In the genomic region with DNA sequence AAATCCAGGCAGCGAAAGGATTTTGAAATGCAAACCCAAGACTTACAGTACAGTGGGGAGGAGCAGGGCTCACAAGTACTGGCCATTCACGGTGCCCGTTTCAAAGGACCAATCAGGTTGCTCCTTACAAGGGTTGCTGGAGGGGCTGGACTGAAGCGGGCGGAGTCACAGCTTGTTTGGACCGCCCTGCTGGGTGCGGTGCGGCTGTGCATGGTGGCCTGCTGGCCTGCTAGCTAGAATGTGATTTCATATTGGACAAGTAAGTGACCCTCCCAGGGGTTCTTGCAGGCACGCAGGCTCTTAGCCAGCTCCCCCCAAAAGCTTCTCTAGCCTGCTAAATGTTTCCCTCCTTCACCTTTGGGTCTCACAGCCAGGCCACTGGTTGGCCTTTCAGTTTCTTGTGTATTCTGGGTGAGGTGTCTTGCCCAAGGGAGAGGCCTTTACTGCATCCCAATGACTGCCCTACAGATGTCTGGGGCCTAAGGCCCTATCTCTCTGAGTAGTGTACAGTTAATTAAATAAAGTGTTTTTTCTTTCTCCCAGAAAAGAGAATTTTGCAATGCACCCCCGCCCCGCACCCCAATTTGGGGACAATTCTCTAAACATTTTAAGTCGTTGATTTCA, we compare ENCODE assay signal across 8 mouse cellular contexts. TPM values are rescaled to one million over a fixed set of nuclear protein-coding genes. Genes with fewer than 3 reads are reported as not detected.
DNase-seq lines count a peak whose midpoint lies in the region; ATAC-seq and TF ChIP-seq lines count a peak whose summit lies in the region.

A gene (plus strand): TSS at position 175 of the 624 bp plus-strand sequence.

- peak within 1 kb of the TSS; percentile 58 for H3K9ac ChIP-seq in hindbrain, embryonic 11.5 days (ENCODE audit: low read depth, low read length)
- H3K9ac ChIP-seq in lung, embryonic 16.5 days (ENCODE audit: low read length): peak within 1 kb of the TSS; percentile 62

- 24% methylated on average over 12 of the region's 12 CpGs for WGBS in hindbrain, embryonic 11.5 days
- WGBS in lung, embryonic 16.5 days: 22% methylated on average over 12 of the region's 12 CpGs
- WGBS in thymus, adult 2 months: 28% methylated on average over 12 of the region's 12 CpGs

- peak within 1 kb of the TSS; percentile 35 for H3K4me3 ChIP-seq in hindbrain, embryonic 11.5 days (ENCODE audit: low read depth, low read length)
- peak within 1 kb of the TSS; percentile 50 for H3K4me3 ChIP-seq in lung, embryonic 16.5 days (ENCODE audit: low read length)
- H3K4me3 ChIP-seq in thymus, adult 2 months (ENCODE audit: control insufficient read depth, insufficient read depth, low read length): peak within 1 kb of the TSS; percentile 43

- ATAC-seq in hindbrain, embryonic 11.5 days (ENCODE audit: low FRiP score): peak; percentile 100
- ATAC-seq in lung, embryonic 16.5 days (ENCODE audit: low read depth): peak; percentile 100

- H3K36me3 ChIP-seq in hindbrain, embryonic 11.5 days (ENCODE audit: control insufficient read depth, insufficient read depth, low read length): no peaks in the 10 kb centered on the region
- H3K36me3 ChIP-seq in lung, embryonic 16.5 days (ENCODE audit: control insufficient read depth, insufficient read depth, low read length): no peaks in the 10 kb centered on the region
- H3K36me3 ChIP-seq in thymus, adult 2 months (ENCODE audit: control insufficient read depth, insufficient read depth, low read length): no peaks in the 10 kb centered on the region

- H3K4me1 ChIP-seq in hindbrain, embryonic 11.5 days (replicated peaks; ENCODE audit: control insufficient read depth, insufficient read depth, low read length): no peaks in the 10 kb centered on the region
- peaks cover 16% of the 10 kb centered on the region for H3K4me1 ChIP-seq in lung, embryonic 16.5 days (replicated peaks; ENCODE audit: control insufficient read depth, insufficient read depth, low read length)
- H3K4me1 ChIP-seq in thymus, adult 2 months (replicated peaks; ENCODE audit: control insufficient read depth, insufficient read depth, low read length): peaks cover 3% of the 10 kb centered on the region

- no peak; the same call in 1 of the 2 replicates for TF ChIP-seq POLR2A in thymus, adult 2 months (IDR thresholded peaks at IDR 0.05; ENCODE audit: control insufficient read depth, extremely low read depth, insufficient read depth, low read length, poor library complexity)

- TF ChIP-seq CTCF in thymus, adult 2 months (IDR thresholded peaks at IDR 0.05; ENCODE audit: borderline replicate concordance, control insufficient read depth, extremely low read depth, insufficient read depth, low read length, poor library complexity): 0 out of 2 replicates have a peak, but pooled peaks have one; percentile 24

- peak; percentile 95 for DNase-seq in R1 (ENCODE audit: low read depth, low spot score)
- peak; percentile 98 to 99 for DNase-seq in cerebellum, postnatal 14 days
- DNase-seq in frontal cortex, postnatal 10 days (ENCODE audit: low spot score in 2 of 2): peak; percentile 94 to 96
- peak; percentile 97 for DNase-seq in hindbrain, embryonic 11.5 days (ENCODE audit: low spot score)
- peak; percentile 98 for DNase-seq in layer of hippocampus, adult 9-11 months
- peak; percentile 97 for DNase-seq in ovary, adult 18-20 months (ENCODE audit: low spot score)
- DNase-seq in thymus, adult 2 months: peak; percentile 93

- H3K27me3 ChIP-seq in hindbrain, embryonic 11.5 days (ENCODE audit: control insufficient read depth, insufficient read depth, low read length): no peaks in the 10 kb centered on the region
- H3K27me3 ChIP-seq in lung, embryonic 16.5 days (ENCODE audit: control insufficient read depth, insufficient read depth, low read depth, low read length): no peaks in the 10 kb centered on the region
- no peaks in the 10 kb centered on the region for H3K27me3 ChIP-seq in thymus, adult 2 months (ENCODE audit: control insufficient read depth, insufficient read depth, low read length)

- H3K27ac ChIP-seq in hindbrain, embryonic 11.5 days (ENCODE audit: low read depth, low read length): 0 out of 2 replicates have a peak within 1 kb of the TSS, but pooled peaks have one; percentile 6
- H3K27ac ChIP-seq in lung, embryonic 16.5 days (ENCODE audit: low read length): peak within 1 kb of the TSS; percentile 89
- no peak within 1 kb of the TSS for H3K27ac ChIP-seq in thymus, adult 2 months (ENCODE audit: control insufficient read depth, insufficient read depth, low read length)

- peak within 1 kb of the TSS; percentile 54 for H3K4me2 ChIP-seq in hindbrain, embryonic 11.5 days (replicated peaks; ENCODE audit: low read depth, low read length)
- peak within 1 kb of the TSS; percentile 64 for H3K4me2 ChIP-seq in lung, embryonic 16.5 days (ENCODE audit: low read depth, low read length)

- H3K9me3 ChIP-seq in hindbrain, embryonic 11.5 days (ENCODE audit: control insufficient read depth, low read length): no peaks in the 10 kb centered on the region
- H3K9me3 ChIP-seq in lung, embryonic 16.5 days (ENCODE audit: control insufficient read depth, low read length): no peaks in the 10 kb centered on the region

RNA-seq across cellular contexts. Expression of the gene that starts here (rescaled TPM):
- 9.9 and 11.1 TPM in 2 replicates for polyA plus RNA-seq in hindbrain, embryonic 11.5 days (2014; fragmentation: Nextera tagmentation; extraction: Ambion mirVana)
- 9.6 and 10.1 TPM in 2 replicates for polyA plus RNA-seq in lung, embryonic 16.5 days (2015; fragmentation: Nextera tagmentation; extraction: Ambion mirVana)
- 4.4 and 4.8 TPM in 2 replicates for polyA plus RNA-seq in thymus, adult 2 months (2012; rRNA removed)
